Mouse (Mus musculus): ENCODE data around the gene Cfap44. TPM values are rescaled to one million over a fixed set of nuclear protein-coding genes. Genes with fewer than 3 reads are reported as not detected.

The Cfap44 gene
- not detected in 2 replicates for polyA plus RNA-seq (2012; rRNA removed; ENCODE audit: low replicate concordance)

DNA sequence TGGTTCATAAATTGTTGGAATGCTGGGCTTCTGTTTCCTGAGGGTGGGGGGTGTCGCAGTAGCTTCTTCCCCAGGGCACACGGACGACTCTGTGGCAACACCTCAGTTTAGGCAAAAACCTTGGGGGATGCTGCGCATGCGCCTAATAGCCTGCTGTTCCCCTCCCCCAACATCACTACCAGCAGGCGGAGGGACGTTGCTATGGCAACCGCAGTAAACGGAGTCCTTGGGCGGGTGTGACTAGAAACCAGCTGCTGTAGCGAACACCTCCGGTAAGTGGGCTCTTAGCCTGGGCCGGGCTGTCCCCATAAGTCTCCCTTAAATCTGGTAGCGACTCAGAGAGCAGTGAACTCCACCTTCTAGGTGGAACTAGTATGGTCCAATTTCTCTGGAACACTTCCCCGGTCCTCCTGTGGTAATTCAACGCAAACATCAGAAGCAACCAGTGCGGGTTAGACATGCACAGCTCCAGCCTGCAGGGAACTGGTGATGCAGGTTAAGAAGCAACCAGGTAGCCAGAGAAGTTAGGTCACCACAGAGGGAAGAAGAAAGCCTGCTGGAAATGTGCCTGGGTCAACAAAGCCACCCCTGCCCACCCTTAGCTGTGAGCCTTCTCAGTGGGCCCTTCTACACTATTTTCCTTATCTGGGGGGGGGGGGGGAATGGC, at the start of gene Cfap44:
TSS of gene Cfap44 (plus strand) at position 220 of the 667 bp plus-strand sequence.

GRCm38 (mm10) chr16:44347071-44347901, 47.3 kb upstream of the Cfap44 start, which contains the start of gene Spice1:
TSS of gene Spice1 (plus strand) at chr16:44347121.

Other genes starting within 250 kb of the Cfap44 start
- 7.1 and 11.2 TPM in 2 replicates for gene Usf3, start 221.6 kb upstream of the Cfap44 start, polyA plus RNA-seq (2012; rRNA removed; ENCODE audit: low replicate concordance)
- gene Sidt1, start 61.6 kb upstream of the Cfap44 start, polyA plus RNA-seq (2012; rRNA removed; ENCODE audit: low replicate concordance) = 0.40 and 4.4 TPM in 2 replicates
- 6.8 and 13.1 TPM in 2 replicates for gene Spice1, start 47.7 kb upstream of the Cfap44 start, polyA plus RNA-seq (2012; rRNA removed; ENCODE audit: low replicate concordance)
- gene Boc, start 164.1 kb downstream of the Cfap44 start, polyA plus RNA-seq (2012; rRNA removed; ENCODE audit: low replicate concordance) = 16.9 and 23.2 TPM in 2 replicates